Mouse (Mus musculus): ENCODE data around the gene Nos1.
"Not testable (repeated sequence)": the region's sequence is repeated elsewhere in the genome, so short reads cannot be mapped to it uniquely, and the experiment has no call there.

The Nos1 gene

GRCm38 (mm10) chr5:117837731-117838130 lies 56.9 kb downstream of the Nos1 start:
- in situ Hi-C loops (cut with MboI; ENCODE audit: low sequenced_read_pairs) = loop anchor here (25.0 kb wide), 1 partner anchor 325 kb away; no protein-coding TSS in a partner anchor

- in situ Hi-C loops (cut with MboI; ENCODE audit: low sequenced_read_pairs) = loop anchor here (25.0 kb wide), 1 partner anchor 327 kb away; no protein-coding TSS in a partner anchor
Observed at GRCm38 (mm10) chr5:117839501-117839900, 58.7 kb downstream of the Nos1 start.

GRCm38 (mm10) chr5:117840203-117840602 lies 59.4 kb downstream of the Nos1 start:
- in situ Hi-C loops (cut with MboI; ENCODE audit: low sequenced_read_pairs) = loop anchor here (25.0 kb wide), 1 partner anchor 328 kb away; no protein-coding TSS in a partner anchor

GRCm38 (mm10) chr5:117840988-117841387 lies 60.2 kb downstream of the Nos1 start:
- in situ Hi-C loops (cut with MboI; ENCODE audit: low sequenced_read_pairs) = loop anchor here (25.0 kb wide), 1 partner anchor 329 kb away; no protein-coding TSS in a partner anchor

GRCm38 (mm10) chr5:117841651-117842347 lies 61.0 kb downstream of the Nos1 start:
- in situ Hi-C loops (cut with MboI; ENCODE audit: low sequenced_read_pairs) = loop anchor here (25.0 kb wide), 1 partner anchor 329 kb away; no protein-coding TSS in a partner anchor

GRCm38 (mm10) chr5:117842699-117843098 lies 61.9 kb downstream of the Nos1 start:
- in situ Hi-C loops (cut with MboI; ENCODE audit: low sequenced_read_pairs) = loop anchor here (25.0 kb wide), 1 partner anchor 330 kb away; no protein-coding TSS in a partner anchor

GRCm38 (mm10) chr5:117844611-117845010 lies 63.8 kb downstream of the Nos1 start:
- in situ Hi-C loops (cut with MboI; ENCODE audit: low sequenced_read_pairs) = loop anchor here (25.0 kb wide), 1 partner anchor 332 kb away; no protein-coding TSS in a partner anchor

- in situ Hi-C loops (cut with MboI; ENCODE audit: low sequenced_read_pairs) = no loop called here
Observed at GRCm38 (mm10) chr5:117850474-117850873, 69.6 kb downstream of the Nos1 start.

GRCm38 (mm10) chr5:117853741-117854140 lies 72.9 kb downstream of the Nos1 start:
- in situ Hi-C loops (cut with MboI; ENCODE audit: low sequenced_read_pairs) = no loop called here

GRCm38 (mm10) chr5:117864588-117865300 lies 83.9 kb downstream of the Nos1 start:
- in situ Hi-C loops (cut with MboI; ENCODE audit: low sequenced_read_pairs) = no loop called here

GRCm38 (mm10) chr5:117865876-117866275 lies 85.0 kb downstream of the Nos1 start:
- in situ Hi-C loops (cut with MboI; ENCODE audit: low sequenced_read_pairs) = no loop called here

- in situ Hi-C loops (cut with MboI; ENCODE audit: low sequenced_read_pairs) = no loop called here
Observed at GRCm38 (mm10) chr5:117871614-117872013, 90.8 kb downstream of the Nos1 start.

- in situ Hi-C loops (cut with MboI; ENCODE audit: low sequenced_read_pairs) = no loop called here
Observed at GRCm38 (mm10) chr5:117873807-117874206, 93.0 kb downstream of the Nos1 start.

- in situ Hi-C loops (cut with MboI; ENCODE audit: low sequenced_read_pairs) = no loop called here
Observed at GRCm38 (mm10) chr5:117874236-117874635, 93.4 kb downstream of the Nos1 start.

GRCm38 (mm10) chr5:117879136-117879535 lies 98.3 kb downstream of the Nos1 start:
- in situ Hi-C loops (cut with MboI; ENCODE audit: low sequenced_read_pairs) = no loop called here

- in situ Hi-C loops (cut with MboI; ENCODE audit: low sequenced_read_pairs) = no loop called here
Observed at GRCm38 (mm10) chr5:117880916-117881555, 100.2 kb downstream of the Nos1 start.

- in situ Hi-C loops (cut with MboI; ENCODE audit: low sequenced_read_pairs) = not testable (repeated sequence)
Observed at GRCm38 (mm10) chr5:117882411-117882810, 101.6 kb downstream of the Nos1 start.

- in situ Hi-C loops (cut with MboI; ENCODE audit: low sequenced_read_pairs) = no loop called here
Observed at GRCm38 (mm10) chr5:117884991-117885390, 104.2 kb downstream of the Nos1 start.

GRCm38 (mm10) chr5:117888126-117888525 lies 107.3 kb downstream of the Nos1 start:
- in situ Hi-C loops (cut with MboI; ENCODE audit: low sequenced_read_pairs) = no loop called here

- in situ Hi-C loops (cut with MboI; ENCODE audit: low sequenced_read_pairs) = no loop called here
Observed at GRCm38 (mm10) chr5:117888946-117889345, 108.1 kb downstream of the Nos1 start.

GRCm38 (mm10) chr5:117889571-117889970 lies 108.7 kb downstream of the Nos1 start:
- in situ Hi-C loops (cut with MboI; ENCODE audit: low sequenced_read_pairs) = no loop called here
